Mouse (Mus musculus) monocyte, adult 2 months (primary cell): ENCODE results near the gene Cfd.

Source experiments
- DNase-seq, 2 experiments: peaks; one replicate each; pipeline ENCODE4 v3.0.0; 2022; ENCODE audit warnings: low spot score in 2 of 2, low read depth in 1 of 2

The Cfd gene

GRCm38 (mm10) chr10:79890670-79891069 is at the start of gene Cfd:
Cfd (plus strand) TSS chr10:79890853.
- no peak for DNase-seq

- DNase-seq, result no peak
Observed at GRCm38 (mm10) chr10:79842322-79842721, 48.3 kb upstream of the Cfd start.

GRCm38 (mm10) chr10:79843476-79843875 is 47.2 kb upstream of the Cfd start:
- DNase-seq, result no peak

DNA sequence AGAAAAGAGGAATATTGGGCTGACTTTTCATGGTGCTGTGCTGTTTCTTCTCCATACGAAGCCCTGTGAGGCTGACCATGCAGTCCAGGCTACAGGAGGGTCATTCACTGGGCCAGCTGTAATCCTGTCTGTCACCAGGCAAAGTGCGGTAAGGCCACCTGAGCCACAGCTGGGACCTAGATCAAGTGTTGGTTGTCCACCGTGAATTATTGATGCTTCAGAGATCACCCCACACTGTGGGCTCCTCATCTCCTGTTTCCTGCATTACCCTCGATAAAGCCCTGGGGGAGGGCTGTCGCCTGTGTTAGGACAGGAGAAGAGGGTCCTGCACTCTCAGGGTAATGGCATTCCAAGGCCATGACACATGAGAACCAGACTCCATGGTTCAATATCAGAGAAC is 44.1 kb upstream of the Cfd start:
- no peak for DNase-seq

GRCm38 (mm10) chr10:79849941-79850628 is 40.6 kb upstream of the Cfd start:
- no peak for DNase-seq

DNA sequence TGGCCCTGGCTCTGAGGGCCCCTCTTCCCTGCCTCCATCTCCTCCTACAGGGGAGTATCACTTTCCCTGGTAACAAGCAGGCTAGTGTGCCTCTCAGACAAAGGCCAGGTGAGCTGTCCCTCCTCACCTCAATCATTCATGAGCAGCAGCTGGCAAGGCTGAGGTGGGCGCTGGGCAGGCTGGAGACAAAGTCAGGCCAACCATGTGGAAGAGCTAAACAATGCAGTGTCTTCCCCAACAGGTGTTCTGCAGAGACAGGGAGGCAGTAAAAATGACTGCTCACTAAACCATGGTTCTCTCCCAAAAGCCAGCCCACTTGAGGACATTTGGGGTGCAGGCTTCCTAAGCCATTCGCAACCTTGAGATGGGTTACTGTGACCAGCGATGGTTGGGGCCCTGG is 39.0 kb upstream of the Cfd start:
- no peak for DNase-seq

DNA sequence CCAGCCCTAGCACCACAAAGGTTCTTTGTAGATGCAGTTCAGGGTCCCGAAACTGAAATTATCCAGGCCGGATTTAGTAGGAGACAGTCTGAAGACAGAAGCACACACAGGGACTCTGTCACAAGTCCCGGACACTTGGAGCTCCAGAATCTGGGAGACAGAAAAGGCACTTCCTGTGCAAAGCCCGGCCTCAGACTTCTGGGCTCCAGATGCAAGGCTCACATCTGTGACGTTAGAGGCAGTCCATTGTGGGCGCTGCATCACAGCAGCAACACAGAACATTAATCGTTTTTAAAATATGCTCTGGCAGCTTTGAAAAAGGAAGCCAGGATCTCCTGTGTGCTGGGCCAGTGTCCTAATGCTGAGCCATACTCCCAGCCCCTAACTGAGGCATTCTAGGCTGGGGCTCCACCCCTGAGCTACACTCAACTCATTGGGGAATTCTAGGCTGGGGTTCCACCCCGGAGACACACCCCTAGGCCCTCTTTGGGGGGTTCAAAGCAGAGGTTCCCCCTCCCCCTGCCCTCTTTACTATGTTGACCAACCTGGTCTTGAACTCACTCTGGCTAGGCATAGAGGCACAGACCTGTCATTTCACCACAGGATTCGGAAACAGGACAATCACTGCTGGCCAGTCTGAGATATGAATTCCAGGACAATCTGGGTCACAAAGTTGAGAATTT is 38.4 kb upstream of the Cfd start:
- no peak for DNase-seq

DNA sequence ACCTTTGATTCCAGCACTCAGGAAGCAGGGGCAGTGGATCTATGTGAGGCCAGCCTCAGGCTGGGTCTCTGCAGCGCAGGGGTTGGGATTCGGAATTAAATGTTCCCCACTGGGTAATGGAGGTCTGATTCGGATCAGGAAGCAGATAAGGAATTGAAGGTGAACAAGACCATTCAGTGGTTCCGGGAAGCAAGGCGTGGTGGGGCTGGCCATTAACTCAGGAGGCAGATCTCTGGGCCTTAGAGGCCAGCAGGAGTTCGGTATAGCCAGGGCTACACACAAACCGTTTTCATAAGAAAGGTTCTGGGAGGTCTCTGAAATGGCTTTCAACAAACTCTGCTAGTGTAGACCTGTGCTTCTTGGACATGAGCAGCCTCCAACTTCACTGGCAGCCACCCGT is 37.8 kb upstream of the Cfd start:
- DNase-seq, result no peak

GRCm38 (mm10) chr10:79853392-79853791 is 37.3 kb upstream of the Cfd start:
- DNase-seq, result no peak

- peak; percentile 96 to 97 for DNase-seq
Observed at GRCm38 (mm10) chr10:79853860-79854795, 36.5 kb upstream of the Cfd start, which contains the start of gene Ptbp1. Ptbp1 (plus strand) TSS chr10:79854427.

- no peak for DNase-seq
Observed at GRCm38 (mm10) chr10:79854801-79855541, 35.7 kb upstream of the Cfd start.

DNA sequence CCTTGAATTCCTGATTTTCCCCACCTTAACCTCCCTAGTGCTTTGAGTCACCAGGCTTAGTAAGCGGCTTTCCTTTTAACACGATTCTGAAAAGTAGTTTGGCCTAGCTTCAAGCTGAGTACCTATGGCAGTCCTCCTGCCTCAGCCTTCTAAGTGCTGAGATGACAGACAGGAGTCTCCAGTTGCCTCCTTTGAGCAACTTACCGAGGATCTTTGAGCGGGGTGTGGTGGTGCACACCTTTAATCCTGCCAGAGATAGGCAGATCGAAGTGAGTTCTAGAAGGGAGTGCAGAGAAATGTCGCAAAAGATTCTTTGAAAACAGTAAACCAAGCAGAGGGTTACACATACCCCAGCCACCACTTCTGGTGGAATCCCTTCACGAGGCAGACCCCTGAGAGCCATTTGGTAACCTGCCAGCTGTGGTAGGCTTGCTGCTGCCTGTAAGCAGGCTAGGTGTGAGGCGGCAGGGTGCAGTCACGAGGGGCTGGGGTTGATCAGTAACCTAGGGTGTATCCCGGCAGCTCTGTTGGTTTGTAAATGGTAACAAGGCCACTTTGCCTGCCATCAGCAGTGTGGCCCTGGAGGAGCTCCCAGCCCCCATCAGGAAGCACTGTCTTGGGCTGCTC is 35.0 kb upstream of the Cfd start:
- DNase-seq, result no peak

GRCm38 (mm10) chr10:79856280-79856679 is 34.4 kb upstream of the Cfd start:
- DNase-seq, result no peak

GRCm38 (mm10) chr10:79856704-79857451 is 33.8 kb upstream of the Cfd start:
- no peak for DNase-seq

DNA sequence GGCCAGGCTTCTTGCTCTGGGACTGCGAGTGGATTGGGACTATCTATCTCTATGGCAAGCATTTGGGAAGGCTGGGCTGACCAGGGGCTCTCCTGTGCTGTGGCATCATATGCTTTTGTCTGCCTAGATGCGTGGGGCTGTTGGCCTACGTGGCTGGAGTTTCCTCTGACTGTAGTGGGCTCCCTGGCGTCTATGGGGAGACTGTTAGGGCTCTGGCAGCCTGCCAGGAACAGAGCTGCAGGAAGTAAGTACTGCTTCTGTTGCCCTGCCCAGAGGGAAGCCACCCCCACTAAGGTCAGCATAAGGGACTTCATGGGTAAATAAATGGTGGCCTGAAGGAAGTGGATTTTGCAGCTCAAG is 33.2 kb upstream of the Cfd start:
- DNase-seq, result peak in 1 of 2 experiments; percentile 47

DNA sequence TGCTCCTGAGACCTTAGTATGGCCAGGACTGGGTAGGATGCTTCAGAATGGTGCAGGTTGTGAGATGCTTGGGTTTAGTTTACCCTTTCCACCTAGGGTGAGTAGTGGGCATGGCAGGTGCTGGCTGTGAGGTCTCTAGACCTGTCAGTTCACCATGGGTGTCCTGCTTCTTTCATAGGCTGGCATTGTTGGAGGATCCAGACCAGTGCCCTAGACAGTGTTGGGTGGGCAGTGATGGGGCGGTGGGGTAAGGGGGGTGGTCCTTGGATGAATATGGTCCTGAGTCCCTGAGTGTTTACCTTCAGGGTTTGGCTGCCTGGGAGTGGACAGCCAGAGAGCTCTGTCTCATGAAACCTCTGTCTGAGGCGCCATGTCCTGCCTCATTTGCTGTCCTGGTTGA is 32.8 kb upstream of the Cfd start:
- DNase-seq, result no peak

GRCm38 (mm10) chr10:79858416-79859074 is 32.1 kb upstream of the Cfd start:
- no peak for DNase-seq

GRCm38 (mm10) chr10:79859116-79859515 is 31.5 kb upstream of the Cfd start:
- no peak for DNase-seq
